Comparison of ENCODE assay signal across 8 mouse cellular contexts in genomic region chr7:89841670-89842403, GRCm38 (mm10).
A peak's percentile ranks its signal among the peaks of the same experiment; 100 is the strongest.
DNase-seq lines count a peak whose midpoint lies in the region; ATAC-seq and TF ChIP-seq lines count a peak whose summit lies in the region.

No protein-coding gene starts in this region.

- ATAC-seq in intestine, embryonic 16.5 days: peak; percentile 84
- ATAC-seq in midbrain, embryonic 12.5 days (ENCODE audit: low FRiP score, low read depth): peak; percentile 82
- no peak for ATAC-seq in activated CD4-positive, CD25-positive, alpha-beta regulatory T cell, adult 4 months

- 33% methylated on average over 15 of the region's 15 CpGs for WGBS in intestine, embryonic 16.5 days
- 34% methylated on average over 15 of the region's 15 CpGs for WGBS in midbrain, embryonic 12.5 days
- WGBS in small intestine, adult 2 months: 27% methylated on average over 15 of the region's 15 CpGs

- H3K9ac ChIP-seq in intestine, embryonic 16.5 days (ENCODE audit: low read depth, low read length): no peak overlapping the region
- H3K9ac ChIP-seq in midbrain, embryonic 12.5 days (replicated peaks): no peak overlapping the region

- intact Hi-C loops in gastrocnemius, postnatal 36 days (cut with DNase I): loop anchor here (1.0 kb wide), 1 partner anchor 342 kb away; no protein-coding TSS in a partner anchor
- intact Hi-C loops in left cerebral cortex, postnatal 10 days (cut with DNase I): loop anchor here (10.0 kb wide), 2 partner anchors 337 to 367 kb away; no protein-coding TSS in a partner anchor

- no peak overlapping the region for H3K27ac ChIP-seq in intestine, embryonic 16.5 days (ENCODE audit: low read length)
- no peak overlapping the region for H3K27ac ChIP-seq in midbrain, embryonic 12.5 days (replicated peaks)
- H3K27ac ChIP-seq in small intestine, adult 2 months (ENCODE audit: insufficient read depth, low read depth, low read length): peak overlapping the region; percentile 3; the same call in 1 of the 2 replicates

- H3K4me1 ChIP-seq in intestine, embryonic 16.5 days (ENCODE audit: control insufficient read depth, insufficient read depth, low read length): no peaks in the 10 kb centered on the region
- no peaks in the 10 kb centered on the region for H3K4me1 ChIP-seq in midbrain, embryonic 12.5 days
- peaks cover 5% of the 10 kb centered on the region; the same call in 1 of the 2 replicates for H3K4me1 ChIP-seq in small intestine, adult 2 months (ENCODE audit: control insufficient read depth, insufficient read depth, insufficient read length, low read length)

- TF ChIP-seq CTCF in small intestine, adult 2 months (IDR thresholded peaks at IDR 0.05; ENCODE audit: extremely low read depth, insufficient read length, insufficient replicate concordance, low read depth, low read length): peak; percentile 20; the same call in 1 of the 2 replicates

- H3K9me3 ChIP-seq in intestine, embryonic 16.5 days (ENCODE audit: control insufficient read depth, low read length): no peaks in the 10 kb centered on the region
- H3K9me3 ChIP-seq in midbrain, embryonic 12.5 days: no peaks in the 10 kb centered on the region

- peak; percentile 84 for DNase-seq in adrenal gland, adult 2 months
- peak; percentile 94 for DNase-seq in embryo, embryonic 10 days (ENCODE audit: low spot score)
- DNase-seq in gastrocnemius, postnatal 36 days: peak; percentile 73 to 75
- peak; percentile 84 to 90 for DNase-seq in left cerebral cortex, postnatal 10 days (ENCODE audit: extremely low spot score in 1 of 2, low spot score in 2 of 2)

- no peak overlapping the region for H3K4me2 ChIP-seq in intestine, embryonic 16.5 days (ENCODE audit: low read depth, low read length)
- no peak overlapping the region for H3K4me2 ChIP-seq in midbrain, embryonic 12.5 days (replicated peaks)

- no peaks in the 10 kb centered on the region for H3K36me3 ChIP-seq in intestine, embryonic 16.5 days (ENCODE audit: control insufficient read depth, insufficient read depth, low read length)
- H3K36me3 ChIP-seq in midbrain, embryonic 12.5 days: no peaks in the 10 kb centered on the region
- no peaks in the 10 kb centered on the region for H3K36me3 ChIP-seq in small intestine, adult 2 months (ENCODE audit: control insufficient read depth, insufficient read depth, low read length)

- H3K27me3 ChIP-seq in intestine, embryonic 16.5 days (replicated peaks; ENCODE audit: control insufficient read depth, insufficient read depth, low read length): no peaks in the 10 kb centered on the region
- no peaks in the 10 kb centered on the region for H3K27me3 ChIP-seq in midbrain, embryonic 12.5 days
- no peaks in the 10 kb centered on the region for H3K27me3 ChIP-seq in small intestine, adult 2 months (ENCODE audit: control insufficient read depth, insufficient read depth, low read length)

- TF ChIP-seq POLR2A in small intestine, adult 2 months (IDR thresholded peaks at IDR 0.05; ENCODE audit: low read depth, low read length): no peak

- no peak overlapping the region for H3K4me3 ChIP-seq in intestine, embryonic 16.5 days (ENCODE audit: low read length)
- no peak overlapping the region for H3K4me3 ChIP-seq in midbrain, embryonic 12.5 days
- no peak overlapping the region for H3K4me3 ChIP-seq in small intestine, adult 2 months (ENCODE audit: low read depth, low read length)
